Mouse (Mus musculus): ENCODE results near the gene Slc22a30. TPM values are rescaled to one million over a fixed set of nuclear protein-coding genes. Genes with fewer than 3 reads are reported as not detected.
"Not testable (repeated sequence)": the region's sequence is repeated elsewhere in the genome, so short reads cannot be mapped to it uniquely, and the experiment has no call there.

Gene Slc22a30
- polyA plus RNA-seq (2015; fragmentation: Nextera tagmentation; extraction: Ambion mirVana), result not detected in 2 replicates

DNA sequence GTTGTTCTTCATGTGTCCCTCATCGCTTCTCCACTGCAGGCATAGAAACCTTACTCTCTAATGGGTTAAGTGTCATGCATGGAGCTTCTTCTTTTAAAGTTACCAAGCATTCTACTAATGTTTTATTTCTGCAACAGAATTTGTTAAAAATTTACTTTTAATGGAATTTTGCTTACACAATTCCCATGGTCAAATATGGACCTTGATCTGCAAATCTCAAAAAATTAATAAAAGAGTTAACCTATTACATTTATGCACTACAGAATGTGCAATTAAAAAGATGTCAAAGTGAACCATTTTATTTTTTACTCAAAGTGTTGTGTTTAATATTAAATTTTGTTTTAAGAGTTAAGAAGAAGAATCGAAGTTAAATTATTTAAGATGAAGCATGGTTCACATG is at the start of gene Slc22a30:
Gene Slc22a30, minus strand, starts transcription at position 101 of the 400 bp plus-strand sequence.
- not testable (repeated sequence) for H3K9me3 ChIP-seq (replicated peaks); H3K9ac ChIP-seq; H3K4me1 ChIP-seq; ATAC-seq; H3K36me3 ChIP-seq (ENCODE audit: poor library complexity, severe bottlenecking); H3K27me3 ChIP-seq; H3K4me3 ChIP-seq; H3K27ac ChIP-seq; H3K4me2 ChIP-seq
- 93% methylated on average over 1 of the region's 2 CpGs for WGBS

DNA sequence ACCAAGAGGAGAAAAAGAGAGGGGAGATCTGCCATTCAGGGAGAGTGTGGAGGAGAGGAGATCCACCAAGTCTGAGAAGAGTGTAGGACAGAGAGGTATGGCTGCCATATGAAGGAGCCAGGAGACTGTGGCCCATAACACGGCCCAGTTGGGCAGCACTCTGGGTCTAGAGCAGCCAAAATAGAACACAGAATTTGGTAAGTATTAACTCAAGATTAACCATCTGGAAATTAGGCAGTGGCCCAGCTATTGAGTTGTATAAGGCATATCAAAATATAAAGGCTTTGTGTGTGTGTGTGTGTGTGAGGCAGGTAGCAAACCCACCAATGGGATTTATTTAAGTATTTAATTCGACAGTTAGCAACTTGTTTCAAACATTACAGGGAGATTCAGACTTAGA is 43.4 kb upstream of the Slc22a30 start:
- Histone ChIP-seq H3K27ac (no peak overlapping the region), H3K4me3 (no peak overlapping the region), H3K9me3 (replicated peaks) (peaks cover 3% of the 10 kb centered on the region; the same call in 1 of the 2 replicates), H3K4me1 (no peaks in the 10 kb centered on the region), H3K9ac (no peak overlapping the region), H3K27me3 (no peaks in the 10 kb centered on the region), H3K4me2 (no peak overlapping the region), H3K36me3 (ENCODE audit: poor library complexity, severe bottlenecking) (no peaks in the 10 kb centered on the region)
- no peak for ATAC-seq
- 78% methylated on average over 2 of the region's 2 CpGs for WGBS

DNA sequence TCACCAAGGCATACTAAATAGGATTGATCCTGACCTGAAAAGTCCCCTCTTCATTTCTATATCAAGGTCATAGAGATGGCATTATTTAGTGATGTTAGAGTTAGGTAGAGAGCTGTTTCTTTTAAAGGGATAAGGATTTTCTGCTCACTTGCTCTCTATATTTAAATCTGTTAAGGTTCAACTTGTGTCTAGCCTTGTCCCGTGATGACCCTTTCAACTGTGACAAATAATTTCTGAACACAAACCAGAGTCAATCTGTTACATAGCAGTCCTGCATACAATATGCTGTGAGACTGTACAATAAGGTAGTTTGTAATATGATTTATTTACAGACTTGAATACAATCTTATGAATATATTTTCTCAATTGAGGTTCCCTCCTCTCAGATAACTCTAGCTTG is 42.6 kb upstream of the Slc22a30 start:
- ATAC-seq, result no peak
- H3K4me3 ChIP-seq, result no peak overlapping the region
- no peaks in the 10 kb centered on the region for H3K27me3 ChIP-seq
- no peaks in the 10 kb centered on the region for H3K4me1 ChIP-seq
- WGBS, result 86% methylated on average over 1 of the region's 1 CpGs
- peaks cover 10% of the 10 kb centered on the region; the same call in 1 of the 2 replicates for H3K9me3 ChIP-seq (replicated peaks)
- H3K9ac ChIP-seq, result no peak overlapping the region
- no peak overlapping the region for H3K27ac ChIP-seq
- H3K4me2 ChIP-seq, result no peak overlapping the region
- H3K36me3 ChIP-seq (ENCODE audit: poor library complexity, severe bottlenecking), result no peaks in the 10 kb centered on the region

DNA sequence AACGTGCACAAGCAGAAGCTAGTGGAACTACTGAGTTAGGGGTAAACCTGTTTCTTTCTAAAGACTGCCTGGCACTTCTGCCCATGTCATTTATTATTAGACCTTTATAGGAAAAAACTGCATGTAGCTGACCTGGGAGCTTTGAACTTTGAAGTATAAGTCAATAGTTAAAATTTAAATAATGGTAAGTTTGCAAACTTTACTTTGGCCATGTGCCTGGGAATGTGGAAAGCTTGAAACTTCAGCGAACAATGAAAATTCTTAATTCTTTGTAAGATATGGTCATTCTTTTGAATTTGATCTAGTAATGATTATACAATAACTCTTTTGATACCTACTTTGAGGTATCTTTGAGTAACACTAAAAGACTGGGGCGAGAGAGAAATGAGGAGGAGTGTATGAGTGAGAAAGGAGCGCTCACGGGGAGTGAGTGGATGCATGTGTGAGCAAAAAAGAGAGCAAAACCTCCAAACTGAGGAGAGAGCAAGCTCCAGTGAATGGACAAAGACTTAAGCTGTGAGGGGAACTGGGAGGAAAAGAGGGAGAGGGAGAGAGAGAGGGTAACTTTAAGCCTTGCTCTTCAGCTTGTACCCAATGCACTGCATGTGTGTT is 26.2 kb upstream of the Slc22a30 start:
- WGBS, result 85% methylated on average over 5 of the region's 5 CpGs

DNA sequence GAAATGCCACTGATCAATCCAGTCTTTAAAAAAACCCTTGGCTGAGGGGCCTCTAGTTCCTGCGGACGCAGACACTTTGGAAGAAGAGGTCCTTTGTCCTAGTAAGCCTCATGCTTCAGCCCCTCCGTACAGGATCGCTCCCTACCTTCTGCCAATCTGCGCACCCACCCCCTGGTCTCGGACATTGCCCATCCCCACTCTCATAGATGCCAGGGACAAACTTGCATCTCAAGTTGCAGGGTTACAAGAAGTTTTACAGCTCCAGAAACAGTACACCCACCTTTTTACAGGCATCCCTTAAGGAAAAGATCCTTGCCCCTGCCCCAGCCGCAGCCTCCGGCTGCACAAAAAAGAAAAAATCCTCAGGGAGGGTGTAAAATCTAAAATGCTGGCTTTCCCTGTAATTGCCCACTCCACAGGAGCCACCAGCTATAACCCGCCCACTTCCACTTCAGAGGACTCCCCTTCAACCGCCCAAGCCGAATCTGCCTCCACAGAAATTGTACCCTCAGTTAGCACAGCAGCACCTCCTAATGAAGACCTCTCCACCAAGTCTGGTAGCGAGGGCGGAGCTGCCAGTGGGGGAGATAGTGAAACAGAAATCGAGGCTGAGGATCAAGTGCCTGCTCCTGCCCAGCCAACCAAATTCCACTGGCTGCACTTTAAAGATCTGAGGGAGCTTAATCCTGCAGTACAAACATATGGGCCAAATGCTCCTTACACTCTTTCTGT is 2.5 kb upstream of the Slc22a30 start:
- not testable (repeated sequence) for H3K36me3 ChIP-seq (ENCODE audit: poor library complexity, severe bottlenecking); H3K4me3 ChIP-seq; H3K9ac ChIP-seq; H3K4me2 ChIP-seq; H3K27ac ChIP-seq; H3K9me3 ChIP-seq (replicated peaks); H3K4me1 ChIP-seq; H3K27me3 ChIP-seq; ATAC-seq
- 62% methylated on average over 14 of the region's 14 CpGs for WGBS

More for the DNA sequence above, 26.2 kb upstream of the Slc22a30 start:
- Histone ChIP-seq H3K9me3 (replicated peaks) (peaks cover 8% of the 10 kb centered on the region; the same call in 1 of the 2 replicates), H3K27ac (no peak overlapping the region), H3K4me2 (no peak overlapping the region), H3K4me1 (no peaks in the 10 kb centered on the region), H3K27me3 (no peaks in the 10 kb centered on the region), H3K36me3 (ENCODE audit: poor library complexity, severe bottlenecking) (no peaks in the 10 kb centered on the region), H3K9ac (no peak overlapping the region), H3K4me3 (no peak overlapping the region)
- no peak for ATAC-seq

Other genes starting within 250 kb of the Slc22a30 start
- gene Slc22a29, start 186.2 kb downstream of the Slc22a30 start, polyA plus RNA-seq (2015; fragmentation: Nextera tagmentation; extraction: Ambion mirVana), result not detected in 2 replicates
- gene Slc22a8, start 186.1 kb upstream of the Slc22a30 start, polyA plus RNA-seq (2015; fragmentation: Nextera tagmentation; extraction: Ambion mirVana), result 1.3 and 1.6 TPM in 2 replicates
- gene Slc22a6, start 212.9 kb upstream of the Slc22a30 start, polyA plus RNA-seq (2015; fragmentation: Nextera tagmentation; extraction: Ambion mirVana), result 1.6 and 3.2 TPM in 2 replicates

Measured in forebrain, embryonic 13.5 days (tissue).